Mouse (Mus musculus) limb, embryonic 11.5 days (tissue): Measurements from ENCODE around the gene Dscaml1. TPM values are rescaled to one million over a fixed set of nuclear protein-coding genes. Genes with fewer than 3 reads are reported as not detected.

Experiments
- ATAC-seq: fragments of 200-750 bp; cut with Nextera tagmentation; 2 replicates; pipeline ENCODE4 v1.8.0; 2017; ENCODE audit warnings: low read depth; ENCODE audit not compliant: insufficient number of reproducible peaks, low FRiP score, low TSS enrichment
- DNase-seq: peaks from one replicate; pipeline ENCODE4 v3.0.0-alpha.2; 2015; ENCODE audit warnings: low spot score
- H3K27ac ChIP-seq: fragments of 300-500 bp; sonication (generic); replicated peaks from 2 replicates; pipeline ENCODE4 v1.5.1; 2014; ENCODE audit warnings: low read depth, mild to moderate bottlenecking, low read length
- H3K27me3 ChIP-seq: fragments of 300-500 bp; sonication (generic); 2 replicates; pipeline ENCODE4 v1.6.1; 2014; ENCODE audit warnings: mild to moderate bottlenecking, low read length, mixed read lengths; ENCODE audit not compliant: control insufficient read depth, insufficient read depth
- H3K36me3 ChIP-seq: fragments of 300-500 bp; sonication (generic); 2 replicates; pipeline ENCODE4 v1.6.1; 2014; ENCODE audit warnings: mild to moderate bottlenecking, low read length, moderate library complexity, mixed read lengths; ENCODE audit not compliant: control insufficient read depth, insufficient read depth
- H3K4me1 ChIP-seq: fragments of 300-500 bp; sonication (generic); 2 replicates; pipeline ENCODE4 v1.6.1; 2014; ENCODE audit warnings: low read length, mixed read lengths; ENCODE audit not compliant: control insufficient read depth, insufficient read depth
- H3K4me2 ChIP-seq: fragments of 300-500 bp; sonication (generic); 2 replicates; pipeline ENCODE4 v1.6.1; 2014; ENCODE audit warnings: low read depth, mild to moderate bottlenecking, moderate library complexity; ENCODE audit not compliant: severe bottlenecking
- H3K4me3 ChIP-seq: fragments of 300-500 bp; sonication (generic); 2 replicates; pipeline ENCODE4 v1.5.1; 2014; ENCODE audit warnings: low read depth, low read length
- H3K9ac ChIP-seq: fragments of 300-500 bp; sonication (generic); 2 replicates; pipeline ENCODE4 v1.6.1; 2014; ENCODE audit warnings: mild to moderate bottlenecking, low read length
- H3K9me3 ChIP-seq: fragments of 300-500 bp; sonication (generic); 2 replicates; pipeline ENCODE4 v1.6.1; 2016; ENCODE audit warnings: low read length; ENCODE audit not compliant: control insufficient read depth
- WGBS: fragments of 180-500 bp; shearing (Covaris S2); extraction: QIAGEN DNeasy Blood & Tissue Kit; methylation state at CpG from one replicate; pipeline ENCODE4 v1.1.7; 2014; 5-methylcytosine and 5-hydroxymethylcytosine counted together
- polyA plus RNA-seq: library from polyadenylated mRNA; unstranded; fragments of >200 nt; fragmentation: Nextera tagmentation; extraction: Ambion mirVana; gene quantifications from 2 replicates; pipeline ENCODE4 v1.2.1, GENCODE M21; 2014

Dscaml1 gene
- polyA plus RNA-seq, 1 experiment from 2014 or later = 0.11 TPM

GRCm38 (mm10) chr9:45470746-45471471 is 44.5 kb downstream of the Dscaml1 start:
- no peak overlapping the region for H3K4me3 ChIP-seq
- no peaks in the 10 kb centered on the region for H3K36me3 ChIP-seq
- no peaks in the 10 kb centered on the region for H3K27me3 ChIP-seq
- no peaks in the 10 kb centered on the region for H3K9me3 ChIP-seq
- H3K4me2 ChIP-seq = no peak overlapping the region
- no peak for DNase-seq
- no peaks in the 10 kb centered on the region for H3K4me1 ChIP-seq
- 84% methylated on average over 10 of the region's 10 CpGs for WGBS
- H3K9ac ChIP-seq = no peak overlapping the region
- H3K27ac ChIP-seq = no peak overlapping the region
- no peak for ATAC-seq

GRCm38 (mm10) chr9:45471691-45472090 is 45.3 kb downstream of the Dscaml1 start:
- H3K4me3 ChIP-seq = no peak overlapping the region
- no peak overlapping the region for H3K4me2 ChIP-seq
- H3K9ac ChIP-seq = no peak overlapping the region
- WGBS = 40% methylated on average over 9 of the region's 9 CpGs
- H3K36me3 ChIP-seq = no peaks in the 10 kb centered on the region
- no peaks in the 10 kb centered on the region for H3K4me1 ChIP-seq
- no peak for ATAC-seq
- no peaks in the 10 kb centered on the region for H3K27me3 ChIP-seq
- no peak for DNase-seq
- H3K9me3 ChIP-seq = no peaks in the 10 kb centered on the region
- H3K27ac ChIP-seq = no peak overlapping the region

GRCm38 (mm10) chr9:45474874-45475273 is 48.4 kb downstream of the Dscaml1 start:
- Histone ChIP-seq H3K4me2 (no peak overlapping the region), H3K9ac (no peak overlapping the region), H3K4me3 (no peak overlapping the region), H3K36me3 (no peaks in the 10 kb centered on the region), H3K9me3 (no peaks in the 10 kb centered on the region), H3K27me3 (no peaks in the 10 kb centered on the region), H3K4me1 (no peaks in the 10 kb centered on the region), H3K27ac (no peak overlapping the region)
- no peak for ATAC-seq
- no peak for DNase-seq

- no peaks in the 10 kb centered on the region for H3K9me3 ChIP-seq
- WGBS = 90% methylated on average over 9 of the region's 9 CpGs
- no peak overlapping the region for H3K9ac ChIP-seq
- no peak overlapping the region for H3K27ac ChIP-seq
- no peak for DNase-seq
- no peaks in the 10 kb centered on the region for H3K27me3 ChIP-seq
- no peak overlapping the region for H3K4me2 ChIP-seq
- no peaks in the 10 kb centered on the region for H3K4me1 ChIP-seq
- no peak for ATAC-seq
- no peak overlapping the region for H3K4me3 ChIP-seq
- no peaks in the 10 kb centered on the region for H3K36me3 ChIP-seq
These were observed 54.5 kb downstream of the Dscaml1 start for GRCm38 (mm10) chr9:45480936-45481335.

GRCm38 (mm10) chr9:45486665-45487074 is 60.2 kb downstream of the Dscaml1 start:
- no peaks in the 10 kb centered on the region for H3K36me3 ChIP-seq
- no peaks in the 10 kb centered on the region for H3K4me1 ChIP-seq
- no peaks in the 10 kb centered on the region for H3K9me3 ChIP-seq
- no peak overlapping the region for H3K9ac ChIP-seq
- WGBS = 82% methylated on average over 4 of the region's 4 CpGs
- DNase-seq (no peak), ATAC-seq (no peak)
- H3K27ac ChIP-seq = no peak overlapping the region
- no peak overlapping the region for H3K4me2 ChIP-seq
- H3K27me3 ChIP-seq = no peaks in the 10 kb centered on the region
- H3K4me3 ChIP-seq = no peak overlapping the region

GRCm38 (mm10) chr9:45487179-45487801 is 60.9 kb downstream of the Dscaml1 start:
- Histone ChIP-seq H3K36me3 (no peaks in the 10 kb centered on the region), H3K4me2 (no peak overlapping the region), H3K27me3 (no peaks in the 10 kb centered on the region), H3K9me3 (no peaks in the 10 kb centered on the region), H3K9ac (no peak overlapping the region), H3K4me1 (no peaks in the 10 kb centered on the region), H3K27ac (no peak overlapping the region), H3K4me3 (no peak overlapping the region)
- ATAC-seq = no peak
- no peak for DNase-seq
- WGBS = 84% methylated on average over 12 of the region's 12 CpGs

GRCm38 (mm10) chr9:45490899-45491298 is 64.5 kb downstream of the Dscaml1 start:
- H3K36me3 ChIP-seq = no peaks in the 10 kb centered on the region
- H3K4me1 ChIP-seq = no peaks in the 10 kb centered on the region
- DNase-seq (no peak), ATAC-seq (no peak)
- H3K4me3 ChIP-seq = no peak overlapping the region
- no peak overlapping the region for H3K9ac ChIP-seq
- H3K27ac ChIP-seq = no peak overlapping the region
- H3K4me2 ChIP-seq = no peak overlapping the region
- H3K27me3 ChIP-seq = no peaks in the 10 kb centered on the region
- no peaks in the 10 kb centered on the region for H3K9me3 ChIP-seq
- WGBS = 96% methylated on average over 2 of the region's 2 CpGs

- 89% methylated on average over 3 of the region's 3 CpGs for WGBS
- H3K4me2 ChIP-seq = no peak overlapping the region
- ATAC-seq (no peak), DNase-seq (no peak)
- H3K4me3 ChIP-seq = no peak overlapping the region
- H3K9ac ChIP-seq = no peak overlapping the region
- no peaks in the 10 kb centered on the region for H3K9me3 ChIP-seq
- no peaks in the 10 kb centered on the region for H3K27me3 ChIP-seq
- no peaks in the 10 kb centered on the region for H3K36me3 ChIP-seq
- H3K4me1 ChIP-seq = no peaks in the 10 kb centered on the region
- H3K27ac ChIP-seq = no peak overlapping the region
These were observed 68.5 kb downstream of the Dscaml1 start for GRCm38 (mm10) chr9:45494889-45495288.
